Mouse (Mus musculus): ENCODE data around the gene D5Ertd579e. TPM values are rescaled to one million over a fixed set of nuclear protein-coding genes. Genes with fewer than 3 reads are reported as not detected.

The D5Ertd579e gene
- polyA plus RNA-seq, 1 experiment: 5.3 TPM

DNA sequence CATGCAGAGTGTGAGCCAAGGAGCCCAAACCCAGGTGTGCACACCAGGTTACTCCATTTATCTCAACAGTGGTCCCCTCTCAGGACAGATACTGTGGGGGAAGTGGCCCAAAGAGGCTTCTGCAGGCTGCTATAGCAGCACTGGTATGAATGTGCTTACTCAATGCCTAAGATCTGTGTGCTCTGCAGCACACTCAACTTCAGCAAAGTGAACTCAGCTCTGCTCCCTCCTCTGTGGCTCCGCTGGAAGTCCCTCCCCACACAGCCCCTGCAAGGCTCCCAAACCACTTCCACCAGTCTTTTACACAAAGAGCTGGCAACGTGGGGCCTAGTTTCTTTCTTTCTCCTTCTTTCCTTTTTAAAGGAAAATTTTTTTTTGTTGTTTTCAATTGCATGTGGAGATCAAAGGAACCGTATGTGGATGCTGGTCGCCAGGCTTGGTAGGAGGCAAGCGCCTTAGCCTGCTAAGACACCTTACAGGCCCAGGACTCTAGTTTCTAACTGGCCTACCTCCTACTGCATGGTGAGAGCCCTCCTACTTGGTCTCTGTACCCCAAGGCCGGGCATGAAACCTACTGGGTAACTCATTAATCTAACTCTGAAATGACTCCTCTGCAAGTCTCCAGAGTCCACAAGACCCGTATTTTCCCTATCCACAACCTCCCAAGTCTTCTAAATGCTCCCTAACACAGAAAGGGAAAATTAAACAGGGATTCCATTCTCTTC, 138.1 kb downstream of the D5Ertd579e start:
- TF ChIP-seq GATA1 (IDR thresholded peaks at IDR 0.05; ENCODE audit: low read length): no peak

GRCm38 (mm10) chr5:36556906-36557305, 138.9 kb downstream of the D5Ertd579e start:
- no peak for TF ChIP-seq GATA1 (IDR thresholded peaks at IDR 0.05; ENCODE audit: low read length)

DNA sequence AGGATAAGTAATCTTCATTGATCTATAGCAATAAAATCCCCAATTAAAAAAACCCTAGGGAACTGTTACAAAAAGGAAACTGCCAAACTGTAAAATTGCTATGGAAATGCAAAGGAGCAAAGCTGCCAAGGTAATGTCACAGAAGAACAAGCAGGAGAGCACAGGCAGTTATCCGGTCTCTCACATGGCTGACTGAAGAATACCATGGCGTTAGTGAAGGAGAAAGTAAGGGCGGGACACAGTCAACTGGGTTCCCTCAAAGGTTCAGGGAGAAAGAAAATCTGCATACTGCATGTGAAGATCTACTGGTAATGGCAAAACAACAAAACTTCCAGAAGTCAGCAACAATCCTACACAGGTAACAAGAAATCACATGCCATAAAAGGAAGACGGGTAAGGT, 139.5 kb downstream of the D5Ertd579e start:
- no peak for TF ChIP-seq GATA1 (IDR thresholded peaks at IDR 0.05; ENCODE audit: low read length)

- no peak for TF ChIP-seq GATA1 (IDR thresholded peaks at IDR 0.05; ENCODE audit: low read length)
Observed at GRCm38 (mm10) chr5:36554496-36554895, 141.3 kb downstream of the D5Ertd579e start.

DNA sequence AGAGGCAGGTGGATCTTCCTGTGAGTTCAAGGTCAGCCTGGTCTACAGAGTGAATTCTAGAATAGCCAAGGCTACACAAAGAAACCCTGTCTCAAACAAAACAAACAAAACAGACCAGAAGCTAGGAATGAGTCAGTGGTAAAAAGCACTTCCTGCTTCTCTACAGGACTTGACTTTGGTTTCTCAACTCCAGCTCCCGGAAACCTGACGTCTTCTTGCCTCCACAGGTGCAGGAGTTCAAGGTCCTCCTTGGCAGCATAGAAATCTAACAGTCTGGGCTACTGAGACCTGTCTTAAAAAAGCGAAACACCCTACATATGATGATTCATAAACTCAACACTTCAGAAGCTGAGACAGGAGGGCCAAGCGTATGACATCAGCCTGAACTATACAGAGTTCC, 141.9 kb downstream of the D5Ertd579e start:
- no peak for TF ChIP-seq GATA1 (IDR thresholded peaks at IDR 0.05; ENCODE audit: low read length)

DNA sequence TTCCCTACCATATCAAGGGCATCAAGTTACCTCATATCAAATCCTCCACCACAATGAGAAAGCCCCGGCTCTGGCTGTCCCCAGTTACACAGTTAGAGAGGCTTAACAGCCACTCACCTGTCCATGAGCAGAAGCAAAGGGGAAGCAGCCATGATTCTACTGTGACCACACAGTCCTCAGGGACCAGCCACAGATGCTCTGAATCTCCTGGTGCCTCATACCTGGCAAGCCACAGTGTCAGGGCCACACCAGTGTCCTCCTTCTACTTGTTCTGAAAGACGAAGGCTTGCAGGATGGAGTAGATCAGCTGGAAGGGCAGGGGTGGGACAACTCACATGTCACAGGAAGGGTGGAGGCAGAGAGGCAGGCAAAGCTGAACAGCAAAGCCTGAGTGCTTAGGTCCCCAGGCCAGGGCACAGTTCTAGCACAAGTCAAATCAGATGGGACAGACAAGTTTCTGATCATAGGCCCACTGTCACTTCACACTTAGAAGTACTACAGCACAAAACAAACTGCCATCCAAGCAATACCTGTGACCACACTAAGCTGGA, 142.7 kb downstream of the D5Ertd579e start:
- no peak for TF ChIP-seq GATA1 (IDR thresholded peaks at IDR 0.05; ENCODE audit: low read length)

DNA sequence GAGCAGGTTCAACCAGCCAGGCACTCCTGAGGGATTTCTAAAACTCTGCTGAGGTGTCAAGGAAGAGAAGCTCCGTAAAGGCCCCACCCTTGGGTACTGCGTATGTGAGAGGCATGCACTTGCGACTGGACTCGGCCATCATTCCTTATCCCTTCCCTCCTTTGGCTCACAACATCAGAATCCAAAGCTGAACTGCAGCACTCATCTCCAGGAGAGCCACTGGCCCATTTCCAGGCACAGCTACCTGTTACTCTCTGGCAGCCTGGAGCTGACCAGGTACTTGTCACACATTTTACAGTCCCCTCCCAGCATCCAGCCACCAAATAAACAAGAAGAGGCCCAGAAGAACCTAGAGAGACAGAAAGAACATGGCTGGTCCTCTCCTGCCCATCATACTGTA, 143.4 kb downstream of the D5Ertd579e start:
- no peak for TF ChIP-seq GATA1 (IDR thresholded peaks at IDR 0.05; ENCODE audit: low read length)

Other genes starting within 250 kb of the D5Ertd579e start
- 18.1 and 21.3 TPM in 2 replicates for gene Grpel1, start 231.0 kb downstream of the D5Ertd579e start, polyA plus RNA-seq (2012)
- gene Tada2b, start 211.7 kb downstream of the D5Ertd579e start, polyA plus RNA-seq (2012): 15.2 and 18.6 TPM in 2 replicates
- gene Ccdc96, start 211.4 kb downstream of the D5Ertd579e start, polyA plus RNA-seq (2012): 0.13 and 0.23 TPM in 2 replicates
- 11.2 and 17.3 TPM in 2 replicates for gene Tbc1d14, start 102.7 kb downstream of the D5Ertd579e start, polyA plus RNA-seq (2012)
- 20.3 and 28.0 TPM in 2 replicates for gene Bloc1s4, start 52.6 kb upstream of the D5Ertd579e start, polyA plus RNA-seq (2012)
- 155 and 208 TPM in 2 replicates for gene Mrfap1, start 100.7 kb upstream of the D5Ertd579e start, polyA plus RNA-seq (2012)
- 36.9 and 39.6 TPM in 2 replicates for gene Man2b2, start 134.6 kb upstream of the D5Ertd579e start, polyA plus RNA-seq (2012)
- gene Ppp2r2c, start 172.5 kb upstream of the D5Ertd579e start, polyA plus RNA-seq (2012): 0.01 TPM in 1 of 2 replicates, not detected in the other